Comparison of ENCODE assay signal across 31 mouse cellular contexts in genomic region chr13:65120984-65121383, GRCm38 (mm10). TPM values are rescaled to one million over a fixed set of nuclear protein-coding genes. Genes with fewer than 3 reads are reported as not detected.
DNase-seq lines count a peak whose midpoint lies in the region; ATAC-seq and TF ChIP-seq lines count a peak whose summit lies in the region.
"Had no signal": no experiment of that assay in that cellular context is flagged by ENCODE, and none has a peak within 500 bp of the region (broad histone marks: within the 10 kb centered on the region; RNA-seq: fewer than 3 reads in every experiment).

No protein-coding gene starts in this region.

- no peak overlapping the region for H3K27ac ChIP-seq in liver, postnatal 0 days (ENCODE audit: low read depth)
- H3K27ac ChIP-seq in liver, embryonic 13.5 days = peak overlapping the region; percentile 50
- 0 out of 2 replicates have a peak overlapping the region, but pooled peaks have one; percentile 41 for H3K27ac ChIP-seq in liver, embryonic 16.5 days (ENCODE audit: low read length)
- no peak overlapping the region for H3K27ac ChIP-seq in intestine, postnatal 0 days (ENCODE audit: low read depth, low read length)
- H3K27ac ChIP-seq: gastrocnemius, adult 2 months; heart, embryonic 15.5 days; hindbrain, embryonic 14.5 days; hindbrain, postnatal 0 days had no signal

- TF ChIP-seq CTCF in liver, postnatal 0 days (IDR thresholded peaks at IDR 0.05; ENCODE audit: low read depth) = no peak
- TF ChIP-seq CTCF in intestine, postnatal 0 days (IDR thresholded peaks at IDR 0.05; ENCODE audit: low read depth) = no peak

- no peaks in the 10 kb centered on the region for H3K9me3 ChIP-seq in liver, postnatal 0 days (ENCODE audit: low read length)
- no peaks in the 10 kb centered on the region for H3K9me3 ChIP-seq in liver, embryonic 13.5 days (replicated peaks)
- H3K9me3 ChIP-seq in liver, embryonic 16.5 days (replicated peaks; ENCODE audit: control insufficient read depth, low read length) = no peaks in the 10 kb centered on the region
- no peaks in the 10 kb centered on the region for H3K9me3 ChIP-seq in intestine, postnatal 0 days (ENCODE audit: control insufficient read depth)
- H3K9me3 ChIP-seq: heart, embryonic 12.5 days; heart, embryonic 15.5 days had no signal

- no peak overlapping the region for H3K4me3 ChIP-seq in liver, postnatal 0 days (ENCODE audit: low read depth, low read length)
- H3K4me3 ChIP-seq in liver, embryonic 13.5 days (replicated peaks) = no peak overlapping the region
- H3K4me3 ChIP-seq in liver, embryonic 16.5 days (ENCODE audit: low read depth, low read length) = no peak overlapping the region
- H3K4me3 ChIP-seq in intestine, postnatal 0 days (ENCODE audit: low read depth, low read length) = no peak overlapping the region
- H3K4me3 ChIP-seq: gastrocnemius, adult 2 months; heart, embryonic 12.5 days; heart, embryonic 15.5 days had no signal

- peak; percentile 18 for DNase-seq in liver
- DNase-seq in liver, postnatal 0 days = no peak
- DNase-seq in liver, embryonic 13.5 days = no peak
- no peak for DNase-seq in heart, postnatal 4 days
- DNase-seq: adrenal gland, adult 8-10 months; adrenal gland, postnatal 25 days; cerebellum, adult 18-20 months; cerebellum, adult 9-10 months; cerebellum, postnatal 14 days; forebrain, postnatal 0 days; gastrocnemius, adult 2 months; gastrocnemius, postnatal 25 days; heart, adult 18-20 months; heart, postnatal 10 days; heart, postnatal 36 days had no signal

- H3K36me3 ChIP-seq in liver, postnatal 0 days (replicated peaks; ENCODE audit: insufficient read depth, low read length) = no peaks in the 10 kb centered on the region
- H3K36me3 ChIP-seq in liver, embryonic 13.5 days = no peaks in the 10 kb centered on the region
- no peaks in the 10 kb centered on the region for H3K36me3 ChIP-seq in liver, embryonic 16.5 days (ENCODE audit: control insufficient read depth, insufficient read depth)
- no peaks in the 10 kb centered on the region for H3K36me3 ChIP-seq in intestine, postnatal 0 days (ENCODE audit: control insufficient read depth, insufficient read depth)
- H3K36me3 ChIP-seq: heart, embryonic 12.5 days; heart, embryonic 15.5 days had no signal

- no peak for ATAC-seq in liver, postnatal 0 days
- ATAC-seq in liver, embryonic 13.5 days (ENCODE audit: low read depth) = peak; percentile 68
- ATAC-seq in liver, embryonic 16.5 days (ENCODE audit: low read depth) = peak; percentile 43; the same call in 1 of the 2 replicates
- no peak for ATAC-seq in intestine, postnatal 0 days
- ATAC-seq: activated CD4-positive, CD25-positive, alpha-beta regulatory T cell, adult 4 months; forebrain, embryonic 14.5 days; forebrain, postnatal 0 days; hindbrain, postnatal 0 days; inflammation-experienced regulatory T-cells, adult 6 months had no signal

- no peak overlapping the region for H3K9ac ChIP-seq in liver, postnatal 0 days (replicated peaks)
- no peak overlapping the region for H3K9ac ChIP-seq in liver, embryonic 13.5 days
- no peak overlapping the region for H3K9ac ChIP-seq in liver, embryonic 16.5 days (ENCODE audit: low read depth, low read length)
- no peak overlapping the region for H3K9ac ChIP-seq in intestine, postnatal 0 days (ENCODE audit: low read depth, low read length)
- H3K9ac ChIP-seq: forebrain, postnatal 0 days; heart, embryonic 12.5 days; heart, embryonic 15.5 days; hindbrain, embryonic 14.5 days had no signal

- 0 out of 2 replicates have a peak, but pooled peaks cover 2% of the 10 kb centered on the region for H3K4me1 ChIP-seq in liver, postnatal 0 days (ENCODE audit: insufficient read depth)
- peaks cover 26% of the 10 kb centered on the region for H3K4me1 ChIP-seq in liver, embryonic 13.5 days (replicated peaks)
- peaks cover 9% of the 10 kb centered on the region for H3K4me1 ChIP-seq in liver, embryonic 16.5 days (ENCODE audit: control insufficient read depth, low read depth, low read length)
- no peaks in the 10 kb centered on the region for H3K4me1 ChIP-seq in intestine, postnatal 0 days (replicated peaks; ENCODE audit: control insufficient read depth, insufficient read depth, low read length)
- H3K4me1 ChIP-seq: heart, embryonic 12.5 days; heart, embryonic 15.5 days had no signal

- WGBS in liver, postnatal 0 days (ENCODE audit: insufficient replicate concordance) = 56% methylated on average over 3 of the region's 3 CpGs
- 48% methylated on average over 3 of the region's 3 CpGs for WGBS in liver, embryonic 13.5 days (ENCODE audit: insufficient replicate concordance)
- 48% methylated on average over 3 of the region's 3 CpGs for WGBS in liver, embryonic 16.5 days (ENCODE audit: insufficient replicate concordance)
- 56% methylated on average over 3 of the region's 3 CpGs for WGBS in intestine, postnatal 0 days

- no peak overlapping the region for H3K4me2 ChIP-seq in liver, postnatal 0 days (ENCODE audit: low read depth, low read length)
- no peak overlapping the region for H3K4me2 ChIP-seq in liver, embryonic 13.5 days
- no peak overlapping the region for H3K4me2 ChIP-seq in liver, embryonic 16.5 days (ENCODE audit: low read depth, low read length)
- no peak overlapping the region for H3K4me2 ChIP-seq in intestine, postnatal 0 days (replicated peaks; ENCODE audit: low read depth)
- H3K4me2 ChIP-seq: heart, embryonic 12.5 days; heart, embryonic 15.5 days; hindbrain, embryonic 14.5 days had no signal

- no peaks in the 10 kb centered on the region for H3K27me3 ChIP-seq in liver, postnatal 0 days (ENCODE audit: insufficient read depth, low read length)
- no peaks in the 10 kb centered on the region for H3K27me3 ChIP-seq in liver, embryonic 13.5 days
- H3K27me3 ChIP-seq in liver, embryonic 16.5 days (ENCODE audit: control insufficient read depth, insufficient read depth, low read depth, low read length) = no peaks in the 10 kb centered on the region
- no peaks in the 10 kb centered on the region for H3K27me3 ChIP-seq in intestine, postnatal 0 days (replicated peaks; ENCODE audit: control insufficient read depth, insufficient read depth, low read length)
- H3K27me3 ChIP-seq: CH12.LX; heart, embryonic 12.5 days; heart, embryonic 15.5 days had no signal

- TF ChIP-seq EP300 in liver, postnatal 0 days (IDR thresholded peaks at IDR 0.05; ENCODE audit: low read depth) = no peak

RNA-seq across cellular contexts. Expression of gene Mfsd14b, which starts 8.2 kb away (rescaled TPM):
- polyA plus RNA-seq in liver, postnatal 0 days (2015; fragmentation: Nextera tagmentation; extraction: Ambion mirVana) = 25.4 and 27.0 TPM in 2 replicates
- polyA plus RNA-seq in liver, embryonic 13.5 days (2015; fragmentation: Nextera tagmentation; extraction: Ambion mirVana) = 43.9 and 49.8 TPM in 2 replicates
- polyA plus RNA-seq in liver, embryonic 16.5 days (2015; fragmentation: Nextera tagmentation; extraction: Ambion mirVana) = 32.1 and 35.8 TPM in 2 replicates
- polyA plus RNA-seq in intestine, postnatal 0 days (2015; fragmentation: Nextera tagmentation; extraction: Ambion mirVana) = 32.2 and 34.9 TPM in 2 replicates
- total RNA-seq in heart, postnatal 4 days (2021) = 10 to 100 TPM; 26.0 to 28.5 TPM

RNA-seq across cellular contexts. Expression of gene Olfr465-ps1, which starts 16.9 kb away (rescaled TPM):
- polyA plus RNA-seq in liver, postnatal 0 days (2015; fragmentation: Nextera tagmentation; extraction: Ambion mirVana) = not detected in 2 replicates
- polyA plus RNA-seq in liver, embryonic 13.5 days (2015; fragmentation: Nextera tagmentation; extraction: Ambion mirVana) = not detected in 2 replicates
- polyA plus RNA-seq in liver, embryonic 16.5 days (2015; fragmentation: Nextera tagmentation; extraction: Ambion mirVana) = not detected in 2 replicates
- polyA plus RNA-seq in intestine, postnatal 0 days (2015; fragmentation: Nextera tagmentation; extraction: Ambion mirVana) = 0.07 and 0.34 TPM in 2 replicates
- total RNA-seq in heart, postnatal 4 days (2021) = not detected
- total RNA-seq: adrenal gland, adult 8-10 months; adrenal gland, postnatal 25 days; CH12.LX; forebrain, postnatal 0 days; gastrocnemius, adult 2 months; gastrocnemius, postnatal 25 days; heart, adult 18-20 months; heart, postnatal 10 days; heart, postnatal 36 days; hindbrain, postnatal 0 days had no signal
- polyA plus RNA-seq: activated CD4-positive, CD25-positive, alpha-beta regulatory T cell, adult 4 months; embryonic facial prominence, embryonic 11.5 days; forebrain, embryonic 11.5 days; forebrain, embryonic 14.5 days; forebrain, postnatal 0 days; frontal cortex, adult 2 months; gonadal fat pad, adult 2 months; heart, embryonic 12.5 days; heart, embryonic 15.5 days; hindbrain, embryonic 11.5 days; hindbrain, embryonic 14.5 days; hindbrain, postnatal 0 days; inflammation-experienced regulatory T-cells, adult 6 months had no signal

RNA-seq across cellular contexts. Expression of gene Olfr466, which starts 29.1 kb away (rescaled TPM):
- polyA plus RNA-seq in liver, postnatal 0 days (2015; fragmentation: Nextera tagmentation; extraction: Ambion mirVana) = not detected in 2 replicates
- not detected in 2 replicates for polyA plus RNA-seq in liver, embryonic 13.5 days (2015; fragmentation: Nextera tagmentation; extraction: Ambion mirVana)
- polyA plus RNA-seq in liver, embryonic 16.5 days (2015; fragmentation: Nextera tagmentation; extraction: Ambion mirVana) = not detected in 2 replicates
- polyA plus RNA-seq in intestine, postnatal 0 days (2015; fragmentation: Nextera tagmentation; extraction: Ambion mirVana) = not detected in 2 replicates
- total RNA-seq in heart, postnatal 4 days (2021) = not detected
- total RNA-seq: adrenal gland, adult 8-10 months; adrenal gland, postnatal 25 days; CH12.LX; forebrain, postnatal 0 days; gastrocnemius, adult 2 months; gastrocnemius, postnatal 25 days; heart, adult 18-20 months; heart, postnatal 10 days; heart, postnatal 36 days; hindbrain, postnatal 0 days had no signal
- polyA plus RNA-seq: activated CD4-positive, CD25-positive, alpha-beta regulatory T cell, adult 4 months; embryonic facial prominence, embryonic 11.5 days; embryonic facial prominence, embryonic 14.5 days; forebrain, embryonic 11.5 days; forebrain, embryonic 14.5 days; forebrain, postnatal 0 days; frontal cortex, adult 2 months; gonadal fat pad, adult 2 months; heart, embryonic 12.5 days; heart, embryonic 15.5 days; hindbrain, embryonic 11.5 days; hindbrain, embryonic 14.5 days; hindbrain, postnatal 0 days had no signal

Comparison
In these comparisons a context has a peak if more than half of its experiments do, and no peak if none do; other contexts are left out.
1. ATAC-seq: peak in liver, embryonic 13.5 days (single experiment) and liver, embryonic 16.5 days (single experiment); none in liver, postnatal 0 days (single experiment) and intestine, postnatal 0 days (single experiment).
2. H3K27ac ChIP-seq: peak in liver, embryonic 13.5 days (single experiment) and liver, embryonic 16.5 days (single experiment); none in liver, postnatal 0 days (single experiment) and intestine, postnatal 0 days (single experiment).